Mouse (Mus musculus): ENCODE results near the gene Sft2d1. TPM values are rescaled to one million over a fixed set of nuclear protein-coding genes. Genes with fewer than 3 reads are reported as not detected.

Sft2d1 gene
- polyA plus RNA-seq, 1 experiment, result 17.9 TPM

DNA sequence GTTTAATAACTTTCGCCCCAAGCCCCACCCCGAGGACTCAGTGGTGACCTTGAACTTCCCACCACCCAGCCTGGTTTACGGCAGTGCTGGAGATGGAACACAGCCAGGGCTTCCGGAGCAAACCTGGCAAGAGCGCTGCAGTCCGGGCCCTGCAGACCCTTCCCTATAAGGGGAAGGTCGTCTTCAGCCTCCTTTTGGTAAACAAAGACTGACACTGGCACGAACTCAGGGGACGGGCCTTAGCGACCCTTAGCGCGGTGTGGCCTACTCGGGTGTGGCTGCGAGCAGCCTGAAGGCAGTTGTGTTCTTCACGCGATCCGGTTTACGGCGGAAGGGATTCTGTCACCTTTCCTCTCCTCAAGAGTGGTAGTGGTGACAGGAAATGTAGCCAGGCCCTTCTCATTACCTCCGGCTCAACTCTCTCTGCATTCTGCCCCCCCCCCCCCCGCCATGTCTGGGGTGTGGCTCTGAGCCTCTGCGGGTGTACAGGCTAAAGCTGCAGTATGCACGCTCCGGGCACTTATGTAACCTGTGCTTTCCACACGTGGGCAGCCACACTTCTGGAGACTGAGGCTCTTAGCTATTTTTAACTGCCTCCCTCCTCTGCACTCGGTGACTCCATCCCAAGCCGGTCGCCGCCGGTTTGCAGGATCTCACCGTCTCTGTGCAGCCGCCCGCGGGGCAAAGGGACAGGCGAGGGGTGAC, 27.9 kb upstream of the Sft2d1 start, which contains the start of gene Mpc1:
TSS of gene Mpc1 (plus strand) at position 84 of the 705 bp plus-strand sequence.
- H3K4me1 ChIP-seq (ENCODE audit: control insufficient read depth, insufficient read depth, low read length), result no peaks in the 10 kb centered on the region; the same call in 1 of the 2 replicates
- under 1% methylated on average over 35 of the region's 35 CpGs for WGBS
- TF ChIP-seq POLR2A (IDR thresholded peaks at IDR 0.05; ENCODE audit: borderline replicate concordance, control insufficient read depth, low read depth, low read length) (peak; percentile 56; the same call in 1 of the 2 replicates), CTCF (IDR thresholded peaks at IDR 0.05; ENCODE audit: control insufficient read depth, insufficient read depth, low read length) (no peak)
- peak within 1 kb of the TSS; percentile 79 for H3K27ac ChIP-seq (ENCODE audit: control insufficient read depth, insufficient read depth, low read depth, low read length, poor library complexity)
- H3K4me3 ChIP-seq (replicated peaks; ENCODE audit: control insufficient read depth, low read depth, low read length), result peak within 1 kb of the TSS; percentile 86

DNA sequence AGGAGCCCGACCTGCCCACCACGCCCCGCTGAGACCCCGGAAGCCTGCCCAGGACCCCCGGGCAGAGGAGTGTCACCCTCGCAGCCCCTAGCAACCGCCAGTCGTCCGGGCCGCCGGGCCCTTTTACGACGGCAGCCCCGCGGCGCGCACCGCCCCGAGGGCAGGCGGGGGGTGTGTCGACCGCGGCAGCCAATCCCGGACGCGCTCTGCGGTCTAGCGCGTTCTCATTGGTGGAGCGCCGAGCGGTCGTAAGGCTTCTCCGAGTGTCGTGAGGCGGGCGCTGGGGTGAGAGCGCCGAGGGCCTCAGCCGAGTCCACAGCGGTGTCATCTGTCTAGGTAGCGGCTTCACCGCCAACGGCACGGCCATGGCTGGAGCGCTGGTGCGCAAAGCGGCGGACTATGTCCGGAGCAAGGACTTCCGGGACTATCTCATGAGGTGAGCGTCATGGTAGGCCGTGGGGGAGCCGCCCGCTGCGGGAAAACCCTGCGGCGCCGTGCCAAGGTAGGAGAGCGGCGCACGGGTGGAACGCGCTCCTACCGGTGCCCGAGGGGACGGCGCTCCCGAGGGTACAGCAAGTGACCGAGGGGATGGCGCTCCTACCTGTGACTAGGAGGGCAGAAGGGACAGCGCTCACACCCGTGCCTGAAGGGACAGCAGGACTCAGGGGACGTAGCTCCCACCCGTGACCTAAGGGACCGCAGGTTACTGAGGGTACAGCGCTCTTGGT, 27.2 kb upstream of the Sft2d1 start:
- Histone ChIP-seq H3K27ac (ENCODE audit: control insufficient read depth, insufficient read depth, low read depth, low read length, poor library complexity) (peak overlapping the region; percentile 79), H3K4me3 (replicated peaks; ENCODE audit: control insufficient read depth, low read depth, low read length) (peak overlapping the region; percentile 86), H3K4me1 (ENCODE audit: control insufficient read depth, insufficient read depth, low read length) (no peaks in the 10 kb centered on the region; the same call in 1 of the 2 replicates)
- under 1% methylated on average over 77 of the region's 77 CpGs for WGBS
- TF ChIP-seq POLR2A (IDR thresholded peaks at IDR 0.05; ENCODE audit: borderline replicate concordance, control insufficient read depth, low read depth, low read length), result peak; percentile 89
- no peak for TF ChIP-seq CTCF (IDR thresholded peaks at IDR 0.05; ENCODE audit: control insufficient read depth, insufficient read depth, low read length)

DNA sequence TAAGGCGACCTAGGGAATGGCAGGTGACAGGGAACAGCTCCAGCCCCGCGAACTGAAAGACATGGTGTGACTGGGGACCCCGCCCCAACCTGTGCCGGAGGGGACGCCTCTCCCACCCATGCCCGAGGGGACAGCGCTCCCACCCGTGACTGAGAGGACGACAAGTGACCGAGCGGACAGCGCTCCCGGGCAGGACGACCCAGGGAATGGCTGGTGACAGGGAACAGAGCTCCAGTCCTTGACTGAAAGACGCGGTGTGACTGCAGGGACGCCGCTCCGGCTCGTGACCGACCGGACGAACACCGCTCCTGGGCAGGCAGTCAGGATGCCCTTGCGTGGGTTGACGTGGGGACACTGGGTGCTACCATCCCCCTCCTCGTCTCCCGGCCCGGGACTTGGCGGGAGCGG, 26.6 kb upstream of the Sft2d1 start:
- under 1% methylated on average over 32 of the region's 32 CpGs for WGBS
- H3K4me3 ChIP-seq (replicated peaks; ENCODE audit: control insufficient read depth, low read depth, low read length), result peak overlapping the region; percentile 86
- peak; percentile 40; the same call in 1 of the 2 replicates for TF ChIP-seq POLR2A (IDR thresholded peaks at IDR 0.05; ENCODE audit: borderline replicate concordance, control insufficient read depth, low read depth, low read length)
- TF ChIP-seq CTCF (IDR thresholded peaks at IDR 0.05; ENCODE audit: control insufficient read depth, insufficient read depth, low read length), result peak; percentile 12; the same call in 1 of the 2 replicates
- no peaks in the 10 kb centered on the region; the same call in 1 of the 2 replicates for H3K4me1 ChIP-seq (ENCODE audit: control insufficient read depth, insufficient read depth, low read length)
- peak overlapping the region; percentile 79 for H3K27ac ChIP-seq (ENCODE audit: control insufficient read depth, insufficient read depth, low read depth, low read length, poor library complexity)

DNA sequence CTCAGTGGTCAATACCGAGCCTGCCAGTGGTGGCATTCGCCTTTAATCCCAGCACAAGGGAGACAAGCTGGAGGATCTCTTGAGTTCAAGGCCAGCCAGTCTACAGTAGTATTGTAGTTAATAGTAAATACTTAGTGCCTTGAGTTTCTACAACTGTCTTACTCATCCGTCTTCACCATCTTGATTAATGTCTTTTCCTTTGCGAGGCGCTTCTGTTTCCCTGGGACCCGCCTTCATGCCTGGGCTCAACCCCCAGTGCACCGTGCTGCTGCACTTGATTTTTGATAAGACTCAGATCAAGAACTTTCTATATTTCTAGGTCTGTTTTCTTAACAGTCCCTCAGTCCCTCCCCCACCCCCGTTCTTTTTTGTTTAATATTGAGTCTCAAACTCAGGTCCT, 25.8 kb upstream of the Sft2d1 start:
- H3K27ac ChIP-seq (ENCODE audit: control insufficient read depth, insufficient read depth, low read depth, low read length, poor library complexity), result no peak overlapping the region
- no peaks in the 10 kb centered on the region; the same call in 1 of the 2 replicates for H3K4me1 ChIP-seq (ENCODE audit: control insufficient read depth, insufficient read depth, low read length)
- WGBS, result 36% methylated on average over 8 of the region's 8 CpGs
- no peak for TF ChIP-seq CTCF (IDR thresholded peaks at IDR 0.05; ENCODE audit: control insufficient read depth, insufficient read depth, low read length)
- no peak for TF ChIP-seq POLR2A (IDR thresholded peaks at IDR 0.05; ENCODE audit: borderline replicate concordance, control insufficient read depth, low read depth, low read length)
- peak overlapping the region; percentile 48 for H3K4me3 ChIP-seq (replicated peaks; ENCODE audit: control insufficient read depth, low read depth, low read length)

DNA sequence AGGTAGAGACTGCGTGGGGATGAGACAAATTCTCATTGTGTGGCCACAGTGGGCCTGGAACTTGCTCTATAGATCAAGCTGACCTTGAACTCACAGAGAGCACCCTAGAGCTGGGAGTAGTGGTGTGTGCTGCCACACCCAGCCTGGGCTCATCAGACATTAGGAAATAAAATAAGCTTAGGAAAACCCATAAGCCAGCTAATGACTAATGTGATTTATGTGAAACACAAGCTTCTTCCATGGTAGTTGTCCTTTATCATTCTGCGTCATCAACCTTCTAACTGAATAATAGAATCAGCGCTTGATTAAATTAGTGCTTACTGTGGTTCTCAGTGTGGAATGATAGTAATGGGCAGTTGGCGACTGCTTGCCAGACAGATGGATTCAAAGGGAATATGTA, 23.9 kb upstream of the Sft2d1 start:
- 90% methylated on average over 4 of the region's 4 CpGs for WGBS
- Histone ChIP-seq H3K4me3 (replicated peaks; ENCODE audit: control insufficient read depth, low read depth, low read length) (no peak overlapping the region), H3K27ac (ENCODE audit: control insufficient read depth, insufficient read depth, low read depth, low read length, poor library complexity) (no peak overlapping the region), H3K4me1 (ENCODE audit: control insufficient read depth, insufficient read depth, low read length) (no peaks in the 10 kb centered on the region; the same call in 1 of the 2 replicates)
- TF ChIP-seq POLR2A (IDR thresholded peaks at IDR 0.05; ENCODE audit: borderline replicate concordance, control insufficient read depth, low read depth, low read length), result no peak
- no peak for TF ChIP-seq CTCF (IDR thresholded peaks at IDR 0.05; ENCODE audit: control insufficient read depth, insufficient read depth, low read length)

DNA sequence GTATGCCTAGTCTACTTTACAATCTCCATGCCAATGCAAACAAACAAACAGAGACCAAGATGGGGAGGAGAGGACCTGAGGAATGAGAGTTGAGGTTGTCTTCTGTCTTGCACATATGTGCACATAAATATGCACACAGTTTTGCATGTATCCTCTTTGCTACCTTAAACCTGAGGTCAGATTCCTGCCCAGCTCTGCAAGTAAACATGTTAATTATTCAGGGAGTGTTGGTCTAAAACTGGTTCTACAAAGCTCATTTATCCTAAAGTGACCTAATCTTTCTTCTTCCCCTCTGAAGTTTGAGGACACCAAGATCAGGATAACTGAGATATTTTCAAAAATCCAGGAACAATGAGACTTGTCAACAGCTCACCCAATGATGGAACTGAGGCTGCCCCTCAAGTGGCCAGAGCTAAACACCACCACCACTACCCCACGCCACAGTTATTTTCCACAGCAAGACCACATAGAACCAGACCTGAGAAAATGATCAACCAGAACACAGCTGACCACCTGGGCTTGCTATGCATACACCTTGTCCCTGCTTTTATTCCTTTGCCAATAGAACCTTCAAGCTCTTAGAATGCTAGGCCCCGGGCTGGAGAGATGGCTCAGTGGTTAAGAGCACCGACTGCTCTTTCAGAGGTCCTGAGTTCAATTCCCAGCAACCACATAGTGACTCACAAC, 20.8 kb upstream of the Sft2d1 start:
- H3K4me3 ChIP-seq (replicated peaks; ENCODE audit: control insufficient read depth, low read depth, low read length), result no peak overlapping the region
- no peak for TF ChIP-seq CTCF (IDR thresholded peaks at IDR 0.05; ENCODE audit: control insufficient read depth, insufficient read depth, low read length)
- TF ChIP-seq POLR2A (IDR thresholded peaks at IDR 0.05; ENCODE audit: borderline replicate concordance, control insufficient read depth, low read depth, low read length), result no peak
- WGBS, result 88% methylated on average over 3 of the region's 3 CpGs
- H3K4me1 ChIP-seq (ENCODE audit: control insufficient read depth, insufficient read depth, low read length), result no peaks in the 10 kb centered on the region
- no peak overlapping the region for H3K27ac ChIP-seq (ENCODE audit: control insufficient read depth, insufficient read depth, low read depth, low read length, poor library complexity)

DNA sequence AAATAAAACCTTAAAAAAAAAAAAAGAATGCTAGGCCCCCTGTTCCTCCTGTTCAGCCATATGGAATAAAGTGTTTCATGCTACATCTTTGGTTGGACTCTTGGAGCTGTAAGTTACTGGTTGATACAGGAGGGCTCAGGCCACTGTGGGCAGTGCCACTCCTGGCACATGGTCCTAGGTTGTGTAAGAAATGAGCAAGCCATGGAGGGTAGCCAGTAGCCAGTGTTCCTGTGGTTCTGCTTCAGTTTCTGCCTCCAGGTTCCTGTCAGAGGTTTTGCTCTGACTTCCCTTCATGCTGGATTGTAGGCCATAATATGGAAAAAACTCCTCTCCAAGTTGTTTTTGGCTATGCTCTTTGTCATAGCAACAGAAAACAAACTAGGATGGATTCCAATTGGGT, 20.2 kb upstream of the Sft2d1 start:
- Histone ChIP-seq H3K4me3 (replicated peaks; ENCODE audit: control insufficient read depth, low read depth, low read length) (no peak overlapping the region), H3K4me1 (ENCODE audit: control insufficient read depth, insufficient read depth, low read length) (no peaks in the 10 kb centered on the region), H3K27ac (ENCODE audit: control insufficient read depth, insufficient read depth, low read depth, low read length, poor library complexity) (no peak overlapping the region)
- no peak for TF ChIP-seq CTCF (IDR thresholded peaks at IDR 0.05; ENCODE audit: control insufficient read depth, insufficient read depth, low read length)
- no peak for TF ChIP-seq POLR2A (IDR thresholded peaks at IDR 0.05; ENCODE audit: borderline replicate concordance, control insufficient read depth, low read depth, low read length)

DNA sequence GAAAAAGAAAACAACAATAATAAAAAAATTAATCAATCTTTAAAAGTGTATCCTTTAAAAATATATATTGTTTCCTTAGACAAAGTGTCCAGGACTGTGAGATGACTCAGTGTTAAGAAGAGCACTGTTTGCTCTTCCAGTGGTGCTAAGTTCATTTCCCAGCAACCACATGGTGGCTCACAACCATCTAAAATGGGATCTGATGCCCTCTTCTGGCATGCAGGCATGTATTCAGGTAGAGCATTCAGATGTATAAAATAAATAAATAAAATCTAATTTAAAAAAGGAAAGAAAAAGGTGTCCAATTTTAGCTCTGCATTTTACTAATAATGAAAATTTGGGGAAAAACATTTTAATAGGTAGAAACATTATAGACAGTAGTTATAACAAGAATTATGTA, 15.1 kb upstream of the Sft2d1 start:
- Histone ChIP-seq H3K27ac (ENCODE audit: control insufficient read depth, insufficient read depth, low read depth, low read length, poor library complexity) (no peak overlapping the region), H3K4me1 (ENCODE audit: control insufficient read depth, insufficient read depth, low read length) (no peaks in the 10 kb centered on the region), H3K4me3 (replicated peaks; ENCODE audit: control insufficient read depth, low read depth, low read length) (no peak overlapping the region)
- TF ChIP-seq CTCF (IDR thresholded peaks at IDR 0.05; ENCODE audit: control insufficient read depth, insufficient read depth, low read length) (no peak), POLR2A (IDR thresholded peaks at IDR 0.05; ENCODE audit: borderline replicate concordance, control insufficient read depth, low read depth, low read length) (no peak)

Measured in bone marrow, adult 2 months (tissue).